Mouse (Mus musculus): ENCODE measurements at regions not wholly inside any gene's neighbourhood (a gene's known extent, or its start where the extent isn't known, plus 50 kb on each side); places are given as distances from the start of the nearest gene placed in this dataset.

GRCm38 (mm10) chr8:76437951-76438350, 461.3 kb upstream of the Nr3c2 start:
- H3K4me3 ChIP-seq (ENCODE audit: low read depth, low read length), result no peak overlapping the region
- no peaks in the 10 kb centered on the region for H3K27me3 ChIP-seq (ENCODE audit: control insufficient read depth, insufficient read depth, low read length)
- no peaks in the 10 kb centered on the region for H3K36me3 ChIP-seq (ENCODE audit: control insufficient read depth, insufficient read depth, low read length)
- WGBS, result 72% methylated on average over 3 of the region's 3 CpGs
- peaks cover 2% of the 10 kb centered on the region; the same call in 1 of the 2 replicates for H3K4me1 ChIP-seq (ENCODE audit: control insufficient read depth, insufficient read depth, insufficient read length, low read length)
- TF ChIP-seq POLR2A (IDR thresholded peaks at IDR 0.05; ENCODE audit: low read depth, low read length) (no peak), CTCF (IDR thresholded peaks at IDR 0.05; ENCODE audit: extremely low read depth, insufficient read length, insufficient replicate concordance, low read depth, low read length) (no peak)
- no peak overlapping the region for H3K27ac ChIP-seq (ENCODE audit: insufficient read depth, low read depth, low read length)

- TF ChIP-seq CTCF (IDR thresholded peaks at IDR 0.05; ENCODE audit: extremely low read depth, insufficient read length, insufficient replicate concordance, low read depth, low read length) (no peak), POLR2A (IDR thresholded peaks at IDR 0.05; ENCODE audit: low read depth, low read length) (no peak)
- Histone ChIP-seq H3K4me3 (ENCODE audit: low read depth, low read length) (no peak overlapping the region), H3K27me3 (ENCODE audit: control insufficient read depth, insufficient read depth, low read length) (no peaks in the 10 kb centered on the region), H3K4me1 (ENCODE audit: control insufficient read depth, insufficient read depth, insufficient read length, low read length) (peaks cover 12% of the 10 kb centered on the region; the same call in 1 of the 2 replicates), H3K36me3 (ENCODE audit: control insufficient read depth, insufficient read depth, low read length) (no peaks in the 10 kb centered on the region), H3K27ac (ENCODE audit: insufficient read depth, low read depth, low read length) (peak overlapping the region; percentile 90)
- WGBS, result 25% methylated on average over 5 of the region's 5 CpGs
Measured at GRCm38 (mm10) chr8:76474464-76475208, 424.6 kb upstream of the Nr3c2 start.

GRCm38 (mm10) chr8:76478966-76479365, 420.3 kb upstream of the Nr3c2 start:
- WGBS, result 37% methylated on average over 4 of the region's 4 CpGs
- no peaks in the 10 kb centered on the region for H3K36me3 ChIP-seq (ENCODE audit: control insufficient read depth, insufficient read depth, low read length)
- H3K4me3 ChIP-seq (ENCODE audit: low read depth, low read length), result no peak overlapping the region
- H3K27ac ChIP-seq (ENCODE audit: insufficient read depth, low read depth, low read length), result no peak overlapping the region
- H3K4me1 ChIP-seq (ENCODE audit: control insufficient read depth, insufficient read depth, insufficient read length, low read length), result peaks cover 12% of the 10 kb centered on the region; the same call in 1 of the 2 replicates
- H3K27me3 ChIP-seq (ENCODE audit: control insufficient read depth, insufficient read depth, low read length), result no peaks in the 10 kb centered on the region
- TF ChIP-seq POLR2A (IDR thresholded peaks at IDR 0.05; ENCODE audit: low read depth, low read length) (no peak), CTCF (IDR thresholded peaks at IDR 0.05; ENCODE audit: extremely low read depth, insufficient read length, insufficient replicate concordance, low read depth, low read length) (peak; percentile 51; the same call in 1 of the 2 replicates)

- no peaks in the 10 kb centered on the region for H3K27me3 ChIP-seq (ENCODE audit: control insufficient read depth, insufficient read depth, low read length)
- 87% methylated on average over 1 of the region's 1 CpGs for WGBS
- no peaks in the 10 kb centered on the region for H3K36me3 ChIP-seq (ENCODE audit: control insufficient read depth, insufficient read depth, low read length)
- peaks cover 3% of the 10 kb centered on the region; the same call in 1 of the 2 replicates for H3K4me1 ChIP-seq (ENCODE audit: control insufficient read depth, insufficient read depth, insufficient read length, low read length)
- TF ChIP-seq POLR2A (IDR thresholded peaks at IDR 0.05; ENCODE audit: low read depth, low read length) (no peak), CTCF (IDR thresholded peaks at IDR 0.05; ENCODE audit: extremely low read depth, insufficient read length, insufficient replicate concordance, low read depth, low read length) (no peak)
- H3K4me3 ChIP-seq (ENCODE audit: low read depth, low read length), result no peak overlapping the region
- H3K27ac ChIP-seq (ENCODE audit: insufficient read depth, low read depth, low read length), result no peak overlapping the region
Measured at GRCm38 (mm10) chr8:76503621-76504020, 395.6 kb upstream of the Nr3c2 start.

- 24% methylated on average over 3 of the region's 3 CpGs for WGBS
- no peaks in the 10 kb centered on the region; the same call in 1 of the 2 replicates for H3K4me1 ChIP-seq (ENCODE audit: control insufficient read depth, insufficient read depth, insufficient read length, low read length)
- TF ChIP-seq CTCF (IDR thresholded peaks at IDR 0.05; ENCODE audit: extremely low read depth, insufficient read length, insufficient replicate concordance, low read depth, low read length) (no peak), POLR2A (IDR thresholded peaks at IDR 0.05; ENCODE audit: low read depth, low read length) (no peak)
- H3K36me3 ChIP-seq (ENCODE audit: control insufficient read depth, insufficient read depth, low read length), result no peaks in the 10 kb centered on the region
- no peak overlapping the region for H3K4me3 ChIP-seq (ENCODE audit: low read depth, low read length)
- H3K27ac ChIP-seq (ENCODE audit: insufficient read depth, low read depth, low read length), result peak overlapping the region; percentile 43; the same call in 1 of the 2 replicates
- H3K27me3 ChIP-seq (ENCODE audit: control insufficient read depth, insufficient read depth, low read length), result no peaks in the 10 kb centered on the region
Measured at GRCm38 (mm10) chr8:76507247-76507646, 392.0 kb upstream of the Nr3c2 start.

- H3K36me3 ChIP-seq (ENCODE audit: control insufficient read depth, insufficient read depth, low read length), result no peaks in the 10 kb centered on the region
- no peak overlapping the region for H3K4me3 ChIP-seq (ENCODE audit: low read depth, low read length)
- no peaks in the 10 kb centered on the region for H3K27me3 ChIP-seq (ENCODE audit: control insufficient read depth, insufficient read depth, low read length)
- TF ChIP-seq CTCF (IDR thresholded peaks at IDR 0.05; ENCODE audit: extremely low read depth, insufficient read length, insufficient replicate concordance, low read depth, low read length) (no peak), POLR2A (IDR thresholded peaks at IDR 0.05; ENCODE audit: low read depth, low read length) (no peak)
- H3K27ac ChIP-seq (ENCODE audit: insufficient read depth, low read depth, low read length), result no peak overlapping the region
- no peaks in the 10 kb centered on the region; the same call in 1 of the 2 replicates for H3K4me1 ChIP-seq (ENCODE audit: control insufficient read depth, insufficient read depth, insufficient read length, low read length)
Measured at GRCm38 (mm10) chr8:76509201-76509600, 390.0 kb upstream of the Nr3c2 start.

GRCm38 (mm10) chr8:76514132-76514531, 385.1 kb upstream of the Nr3c2 start:
- H3K27ac ChIP-seq (ENCODE audit: insufficient read depth, low read depth, low read length), result peak overlapping the region; percentile 26; the same call in 1 of the 2 replicates
- WGBS, result 11% methylated on average over 1 of the region's 1 CpGs
- peaks cover 4% of the 10 kb centered on the region; the same call in 1 of the 2 replicates for H3K4me1 ChIP-seq (ENCODE audit: control insufficient read depth, insufficient read depth, insufficient read length, low read length)
- H3K36me3 ChIP-seq (ENCODE audit: control insufficient read depth, insufficient read depth, low read length), result no peaks in the 10 kb centered on the region
- H3K4me3 ChIP-seq (ENCODE audit: low read depth, low read length), result no peak overlapping the region
- H3K27me3 ChIP-seq (ENCODE audit: control insufficient read depth, insufficient read depth, low read length), result no peaks in the 10 kb centered on the region
- no peak for TF ChIP-seq POLR2A (IDR thresholded peaks at IDR 0.05; ENCODE audit: low read depth, low read length)
- TF ChIP-seq CTCF (IDR thresholded peaks at IDR 0.05; ENCODE audit: extremely low read depth, insufficient read length, insufficient replicate concordance, low read depth, low read length), result no peak

Measured in small intestine, adult 2 months (tissue).